Mouse (Mus musculus) thymus, adult 2 months (tissue): ENCODE measurements around the gene Adprh.

Experiments used
- CTCF ChIP-seq: fragments of 200-500 bp; IDR thresholded peaks from 2 replicates; pipeline ENCODE4 v1.5.1; 2012; ENCODE audit warnings: mild to moderate bottlenecking, control low read depth, low read length, moderate library complexity, borderline replicate concordance; ENCODE audit not compliant: control insufficient read depth, poor library complexity, insufficient read depth; ENCODE audit errors: extremely low read depth
- POLR2A ChIP-seq: fragments of 200-500 bp; IDR thresholded peaks from 2 replicates; pipeline ENCODE4 v1.6.1; 2012; ENCODE audit warnings: mild to moderate bottlenecking, low read length, control low read depth, moderate library complexity; ENCODE audit not compliant: control insufficient read depth, poor library complexity, insufficient read depth; ENCODE audit errors: extremely low read depth

DNA sequence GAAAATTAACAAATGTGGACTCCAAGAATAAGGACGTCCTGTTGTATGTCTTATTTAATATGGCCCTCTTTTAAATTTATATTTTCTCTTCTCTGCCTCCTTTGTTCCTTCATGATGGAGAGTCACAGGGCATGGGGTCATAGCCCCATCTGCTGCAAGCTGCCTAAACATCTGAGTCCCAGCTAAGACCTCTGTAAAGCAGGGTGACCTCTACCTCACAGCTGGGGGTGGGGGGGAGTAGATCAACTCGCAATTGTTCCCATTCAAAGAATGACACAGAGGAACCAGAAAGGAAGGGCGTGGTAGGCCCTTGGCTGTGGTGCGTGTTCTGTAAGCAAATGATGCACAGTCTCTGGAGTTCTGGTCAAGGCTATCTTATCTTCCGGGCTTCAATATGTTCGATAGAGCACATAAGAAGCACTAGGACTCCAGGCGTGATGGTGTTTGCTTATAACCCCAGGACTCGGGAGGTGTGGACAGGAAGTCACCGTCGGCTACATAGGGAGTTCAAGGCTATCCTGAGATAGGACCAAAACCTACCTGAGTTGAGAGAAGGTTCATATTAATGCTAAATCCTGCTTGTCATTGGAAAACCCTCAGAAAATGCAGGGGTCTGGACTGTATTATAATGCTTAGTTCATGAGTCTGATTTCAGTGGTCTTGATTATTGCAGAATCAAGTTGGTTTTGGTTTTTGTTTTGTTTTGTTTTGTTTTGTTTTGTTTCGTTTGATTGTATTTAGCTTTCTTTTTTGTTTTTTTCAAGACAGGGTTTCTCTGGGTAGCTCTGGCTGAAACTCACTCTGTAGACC, 19.4 kb upstream of the Adprh start:
- TF ChIP-seq CTCF: no peak
- TF ChIP-seq POLR2A: no peak
